Mouse (Mus musculus) liver, postnatal 0 days (tissue): Measurements from ENCODE around the gene Dhx33.

Source experiments
- CTCF ChIP-seq: sonication (generic); IDR thresholded peaks from 2 replicates; pipeline ENCODE4 v1.5.1; 2016; ENCODE audit warnings: antibody characterized with exemption, low read depth
- EP300 ChIP-seq: IDR thresholded peaks from 2 replicates; pipeline ENCODE4 v1.6.1; 2016; ENCODE audit warnings: antibody characterized with exemption, low read depth, mild to moderate bottlenecking

- TF ChIP-seq CTCF: no peak
- TF ChIP-seq EP300: no peak
Measured at GRCm38 (mm10) chr11:70977293-70977692, 26.9 kb downstream of the Dhx33 start.
